Mouse (Mus musculus) R1 (cell line): ENCODE data around the gene Sema7a.

Experiments
- DNase-seq: peaks from one replicate; pipeline ENCODE4 v3.0.0-alpha.2; 2018; ENCODE audit warnings: low read depth, low spot score

Gene Sema7a

GRCm38 (mm10) chr9:57938225-57939055 lies 1.5 kb upstream of the Sema7a start:
- no peak for DNase-seq

- DNase-seq, result peak; percentile 69
These were observed 460 bp downstream of the Sema7a start for GRCm38 (mm10) chr9:57940349-57940794.

GRCm38 (mm10) chr9:57940861-57941638 lies 1.1 kb downstream of the Sema7a start:
- peak; percentile 73 for DNase-seq

GRCm38 (mm10) chr9:57942039-57942438 lies 2.1 kb downstream of the Sema7a start:
- no peak for DNase-seq

- no peak for DNase-seq
These were observed 3.2 kb downstream of the Sema7a start for GRCm38 (mm10) chr9:57943067-57943466.

- DNase-seq, result peak; percentile 70
These were observed 4.7 kb downstream of the Sema7a start for GRCm38 (mm10) chr9:57944572-57944971.

- no peak for DNase-seq
These were observed 6.1 kb downstream of the Sema7a start for GRCm38 (mm10) chr9:57945771-57946616.

- DNase-seq, result no peak
These were observed 7.6 kb downstream of the Sema7a start for GRCm38 (mm10) chr9:57947381-57948030.

- no peak for DNase-seq
These were observed 8.5 kb downstream of the Sema7a start for GRCm38 (mm10) chr9:57948333-57948931.

GRCm38 (mm10) chr9:57949102-57949704 lies 9.3 kb downstream of the Sema7a start:
- DNase-seq, result no peak

- no peak for DNase-seq
These were observed 10.0 kb downstream of the Sema7a start for GRCm38 (mm10) chr9:57949879-57950278.

GRCm38 (mm10) chr9:57950519-57950918 lies 10.6 kb downstream of the Sema7a start:
- DNase-seq, result no peak

GRCm38 (mm10) chr9:57951993-57952392 lies 12.1 kb downstream of the Sema7a start:
- no peak for DNase-seq

GRCm38 (mm10) chr9:57954962-57955744 lies 15.2 kb downstream of the Sema7a start:
- no peak for DNase-seq

- DNase-seq, result no peak
These were observed 15.9 kb downstream of the Sema7a start for GRCm38 (mm10) chr9:57955764-57956163.

GRCm38 (mm10) chr9:57956196-57956837 lies 16.4 kb downstream of the Sema7a start:
- DNase-seq, result no peak

- no peak for DNase-seq
These were observed 16.9 kb downstream of the Sema7a start for GRCm38 (mm10) chr9:57956838-57957236.

- no peak for DNase-seq
These were observed 18.7 kb downstream of the Sema7a start for GRCm38 (mm10) chr9:57958615-57959014.

GRCm38 (mm10) chr9:57959399-57959798 lies 19.5 kb downstream of the Sema7a start:
- no peak for DNase-seq
